Mouse (Mus musculus) left cerebral cortex, postnatal 4 days (tissue): ENCODE data around the gene Crhr1. TPM values are rescaled to one million over a fixed set of nuclear protein-coding genes. Genes with fewer than 3 reads are reported as not detected.

Experiments used
- DNase-seq: peaks from one replicate; pipeline ENCODE4 v3.0.0-alpha.2; 2022
- intact Hi-C: fragments of 180-260 bp; cut with DNase I; formaldehyde crosslinking; loops from one replicate; pipeline ENCODE4 v1.15.1; 2025
- total RNA-seq, 2 experiments: library from RNA; stranded (reverse); gene quantifications; 2 replicates each; pipeline ENCODE4 v1.2.3; 2021

Gene Crhr1
- 10 to 100 TPM; 23.8 to 26.0 TPM for total RNA-seq

GRCm38 (mm10) chr11:104132580-104133441 is at the start of gene Crhr1:
Gene Crhr1, plus strand, starts transcription at chr11:104132855.
- intact Hi-C loops, result no loop called here
- peak; percentile 74 for DNase-seq

GRCm38 (mm10) chr11:104083248-104083647 is 49.4 kb upstream of the Crhr1 start:
- DNase-seq, result no peak
- intact Hi-C loops, result no loop called here

GRCm38 (mm10) chr11:104083716-104084115 is 48.9 kb upstream of the Crhr1 start:
- DNase-seq, result no peak
- intact Hi-C loops, result no loop called here

GRCm38 (mm10) chr11:104088519-104088918 is 44.1 kb upstream of the Crhr1 start:
- intact Hi-C loops, result no loop called here
- no peak for DNase-seq

- intact Hi-C loops, result no loop called here
- no peak for DNase-seq
Observed at GRCm38 (mm10) chr11:104090769-104091168, 41.9 kb upstream of the Crhr1 start.

GRCm38 (mm10) chr11:104095151-104095550 is 37.5 kb upstream of the Crhr1 start:
- DNase-seq, result no peak

GRCm38 (mm10) chr11:104096536-104096935 is 36.1 kb upstream of the Crhr1 start:
- intact Hi-C loops, result no loop called here
- no peak for DNase-seq

More at GRCm38 (mm10) chr11:104095151-104095550, 37.5 kb upstream of the Crhr1 start:
- intact Hi-C loops, result no loop called here

- intact Hi-C loops, result no loop called here
- peak; percentile 29 for DNase-seq
Observed at GRCm38 (mm10) chr11:104099542-104099941, 33.1 kb upstream of the Crhr1 start.

GRCm38 (mm10) chr11:104102641-104103040 is 30.0 kb upstream of the Crhr1 start:
- intact Hi-C loops, result no loop called here
- DNase-seq, result no peak

GRCm38 (mm10) chr11:104106329-104106728 is 26.3 kb upstream of the Crhr1 start:
- peak; percentile 91 for DNase-seq
- intact Hi-C loops, result no loop called here

- intact Hi-C loops, result no loop called here
- no peak for DNase-seq
Observed at GRCm38 (mm10) chr11:104106969-104107368, 25.7 kb upstream of the Crhr1 start.

GRCm38 (mm10) chr11:104110366-104110765 is 22.3 kb upstream of the Crhr1 start:
- intact Hi-C loops, result no loop called here
- peak; percentile 70 for DNase-seq

- intact Hi-C loops, result no loop called here
- DNase-seq, result no peak
Observed at GRCm38 (mm10) chr11:104111851-104112250, 20.8 kb upstream of the Crhr1 start.

GRCm38 (mm10) chr11:104113699-104114098 is 19.0 kb upstream of the Crhr1 start:
- no peak for DNase-seq
- intact Hi-C loops, result no loop called here

GRCm38 (mm10) chr11:104114690-104115089 is 18.0 kb upstream of the Crhr1 start:
- intact Hi-C loops, result no loop called here
- peak; percentile 82 for DNase-seq

- DNase-seq, result no peak
- intact Hi-C loops, result no loop called here
Observed at GRCm38 (mm10) chr11:104118356-104118755, 14.3 kb upstream of the Crhr1 start.

- DNase-seq, result no peak
- intact Hi-C loops, result no loop called here
Observed at GRCm38 (mm10) chr11:104122966-104123365, 9.7 kb upstream of the Crhr1 start.

GRCm38 (mm10) chr11:104123479-104123878 is 9.2 kb upstream of the Crhr1 start:
- DNase-seq, result no peak
- intact Hi-C loops, result no loop called here

- intact Hi-C loops, result no loop called here
- peak; percentile 97 for DNase-seq
Observed at GRCm38 (mm10) chr11:104124582-104124981, 8.1 kb upstream of the Crhr1 start.

- DNase-seq, result peak; percentile 30
- intact Hi-C loops, result no loop called here
Observed at GRCm38 (mm10) chr11:104129466-104129865, 3.2 kb upstream of the Crhr1 start.

GRCm38 (mm10) chr11:104130721-104131647 is 1.7 kb upstream of the Crhr1 start:
- intact Hi-C loops, result no loop called here
- no peak for DNase-seq
